Mouse (Mus musculus) kidney, postnatal 25 days (tissue): ENCODE data around the gene Mast3.
"Not testable (repeated sequence)": the region's sequence is repeated elsewhere in the genome, so short reads cannot be mapped to it uniquely, and the experiment has no call there.

Source experiments
- DNase-seq, 2 experiments: peaks; one replicate each; pipeline ENCODE4 v3.0.0; 2021; ENCODE audit warnings: mixed read lengths in 2 of 2

Mast3 gene

GRCm38 (mm10) chr8:70833520-70833919 is 28.7 kb upstream of the Mast3 start:
- peak; percentile 61 to 85 for DNase-seq

- peak; percentile 52 to 72 for DNase-seq
These were observed 28.2 kb upstream of the Mast3 start for GRCm38 (mm10) chr8:70833018-70833482.

DNA sequence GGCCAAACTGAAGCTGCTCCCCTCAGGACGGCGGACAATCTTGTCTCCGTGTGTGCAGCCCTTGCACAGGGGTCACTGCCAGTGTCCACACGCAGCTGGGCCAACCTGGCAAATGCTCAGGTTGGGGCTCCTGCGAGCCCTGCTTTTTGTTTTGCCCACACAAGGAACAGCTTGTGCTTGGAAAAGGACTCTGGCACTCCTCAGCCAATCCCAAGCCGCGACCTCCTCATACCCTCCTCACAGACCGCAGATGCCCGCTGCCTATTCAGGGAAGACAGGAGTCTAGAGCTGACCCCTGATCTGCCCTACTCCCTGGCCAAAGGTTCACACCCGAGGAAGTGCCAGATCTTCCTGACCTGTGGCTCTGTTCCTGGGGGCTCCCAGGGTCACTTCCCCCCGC is 27.5 kb upstream of the Mast3 start:
- DNase-seq, result peak in 1 of 2 experiments; percentile 55

GRCm38 (mm10) chr8:70831517-70831916 is 26.7 kb upstream of the Mast3 start:
- no peak for DNase-seq

DNA sequence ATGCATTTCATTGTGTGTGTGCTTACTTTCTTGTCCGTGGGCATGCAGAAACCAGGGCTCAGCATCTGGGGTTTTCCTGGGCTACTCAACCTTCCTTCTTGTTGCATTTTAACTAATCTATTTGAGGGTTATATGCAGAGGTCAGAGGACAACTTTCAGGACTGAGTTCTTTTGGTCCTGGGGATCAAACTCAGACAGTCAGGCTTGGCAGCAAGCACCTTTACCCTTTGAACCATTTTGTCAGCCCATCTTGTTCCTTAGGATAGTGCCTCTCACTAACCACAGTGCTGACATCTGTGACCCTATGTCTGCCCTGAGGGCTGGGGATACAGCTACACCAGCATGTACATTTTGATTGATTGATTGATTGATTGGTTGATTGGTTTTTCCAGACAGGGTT is 22.9 kb upstream of the Mast3 start:
- DNase-seq, result no peak

DNA sequence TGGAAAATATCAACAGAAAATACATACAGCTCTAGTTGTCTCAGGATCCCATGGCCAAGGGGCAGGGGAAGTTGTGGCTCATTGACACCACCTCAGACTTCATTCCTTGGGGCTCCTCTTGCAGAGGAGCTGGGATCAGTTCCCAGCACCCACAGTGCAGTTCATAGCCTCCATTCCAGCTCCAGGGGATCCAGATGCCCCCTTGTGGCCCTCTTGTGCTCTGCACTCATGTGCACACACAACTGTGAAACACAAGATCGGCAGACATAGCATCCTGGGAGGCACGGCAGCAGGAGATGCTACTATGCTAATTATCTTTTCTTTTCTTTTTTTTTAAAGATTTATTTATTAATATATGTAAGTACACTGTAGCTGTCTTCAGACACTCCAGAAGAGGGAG is 22.2 kb upstream of the Mast3 start:
- no peak for DNase-seq

DNA sequence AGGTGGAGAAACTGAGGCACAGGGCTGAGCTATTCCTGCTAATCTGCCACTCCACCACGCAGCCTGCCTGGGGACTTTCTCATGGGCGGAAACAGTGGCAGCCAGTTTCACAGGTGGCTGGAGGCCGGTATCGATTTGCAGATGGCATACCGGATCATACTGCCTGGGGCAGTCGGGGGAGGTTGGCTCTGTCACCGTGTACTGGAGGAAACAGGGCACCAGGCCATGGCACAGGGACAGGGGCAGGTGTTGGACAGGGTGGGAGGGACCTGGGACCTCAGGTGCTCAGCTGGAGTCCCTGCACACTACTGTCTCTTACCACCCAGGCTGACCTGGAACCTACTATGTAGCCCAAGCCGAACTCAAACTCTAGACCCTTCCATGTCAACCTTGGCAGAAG is 21.0 kb upstream of the Mast3 start:
- DNase-seq, result peak in 1 of 2 experiments; percentile 63

DNA sequence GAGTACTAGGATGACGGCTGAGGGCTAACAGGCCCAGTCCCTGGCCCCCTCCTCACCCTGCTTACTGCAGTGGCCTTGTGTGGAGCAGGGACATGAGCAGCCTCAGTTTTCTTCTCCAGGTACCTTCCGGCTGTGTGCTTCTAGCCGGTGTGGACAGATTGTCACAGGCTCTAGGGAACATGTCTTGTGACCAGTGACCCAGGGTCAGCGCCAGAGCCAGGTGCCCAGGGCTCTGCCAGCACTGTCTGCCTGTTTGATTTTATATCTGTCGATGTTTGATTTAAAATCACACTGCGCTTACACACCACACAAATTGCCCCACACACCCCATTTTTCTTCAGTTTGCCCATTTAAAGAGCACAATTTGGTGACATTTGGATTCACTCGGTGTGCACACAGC is 18.9 kb upstream of the Mast3 start:
- no peak for DNase-seq

DNA sequence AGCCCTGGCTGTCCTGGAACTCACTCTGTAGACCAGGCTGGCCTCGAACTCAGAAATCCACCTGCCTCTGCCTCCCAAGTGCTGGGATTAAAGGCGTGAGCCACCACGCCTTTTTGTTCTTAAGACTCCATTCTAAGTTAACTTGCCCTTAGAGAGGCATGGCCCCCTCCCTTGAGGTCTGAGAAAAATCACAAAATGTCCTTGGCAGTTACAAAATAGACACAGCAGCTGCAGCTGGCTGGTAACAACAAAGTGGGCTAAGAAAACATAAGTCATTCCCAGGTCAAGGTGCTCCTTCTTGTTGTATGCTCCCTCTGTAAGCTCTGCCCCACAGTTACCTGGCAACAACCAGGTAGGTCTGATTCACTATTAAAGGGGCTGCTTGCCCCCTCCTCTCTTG is 17.7 kb upstream of the Mast3 start:
- not testable (repeated sequence) for DNase-seq

GRCm38 (mm10) chr8:70821992-70822391 is 17.1 kb upstream of the Mast3 start:
- no peak for DNase-seq

GRCm38 (mm10) chr8:70821399-70821962 is 16.6 kb upstream of the Mast3 start:
- DNase-seq, result peak; percentile 71 to 73

DNA sequence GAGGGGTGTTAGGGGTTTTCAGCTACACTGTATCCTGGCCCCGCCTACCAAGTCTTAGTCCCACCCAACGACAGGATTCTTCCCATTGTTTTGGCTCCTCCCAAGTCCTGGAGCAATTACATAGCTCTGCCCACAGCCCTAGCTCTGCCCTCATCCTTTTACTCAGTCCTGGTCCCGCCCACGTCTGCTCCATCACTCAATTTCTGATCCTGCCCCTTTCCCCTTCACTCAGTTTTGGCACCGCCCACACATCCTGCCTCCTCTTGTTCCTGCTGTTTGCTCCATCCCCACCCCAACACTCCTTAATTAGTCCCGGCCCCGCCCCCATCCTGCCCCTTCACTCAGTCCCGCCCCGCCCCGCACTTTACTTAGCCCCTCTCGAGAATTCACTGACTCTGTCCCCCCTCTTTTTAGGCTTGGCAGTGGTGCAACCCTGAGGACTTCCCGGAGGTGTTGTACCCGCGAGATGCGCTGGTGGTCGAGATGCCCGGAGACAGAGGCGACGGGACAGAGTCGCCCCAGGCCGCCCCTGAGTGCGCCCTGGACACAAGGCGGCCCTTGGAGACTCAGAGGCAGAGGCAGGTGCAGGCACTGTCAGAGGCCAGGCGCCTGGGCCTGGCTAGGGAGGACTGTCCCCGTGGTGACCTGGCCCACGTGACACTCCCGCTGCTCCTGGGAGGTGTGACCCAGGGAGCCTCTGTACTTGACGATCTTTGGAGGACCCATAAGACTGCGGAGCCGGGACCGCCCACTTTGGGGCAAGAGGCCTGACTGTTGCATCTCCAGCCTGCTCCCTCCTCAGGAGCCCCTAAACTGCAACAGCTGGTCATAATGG is 15.5 kb upstream of the Mast3 start:
- peak; percentile 82 to 89 for DNase-seq

DNA sequence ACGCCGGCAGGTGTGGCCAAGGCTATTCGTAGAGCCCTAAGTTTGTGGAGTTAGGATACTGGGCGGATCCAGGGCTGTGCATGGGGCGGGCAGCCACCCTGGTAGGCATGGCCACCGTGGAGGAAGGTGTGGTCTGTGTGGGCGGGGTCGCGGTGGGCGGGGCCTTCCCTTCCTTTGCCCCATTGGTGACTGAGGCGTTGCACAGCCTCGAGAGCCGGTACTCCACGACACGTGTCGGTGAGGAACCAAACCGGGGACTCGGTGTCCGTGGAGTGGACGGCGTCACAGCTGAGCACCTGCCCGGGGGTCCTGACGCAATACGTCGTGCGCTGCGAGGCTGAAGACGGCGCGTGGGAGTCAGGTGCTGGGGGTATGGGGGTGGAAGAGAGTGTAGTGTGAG is 11.8 kb upstream of the Mast3 start:
- peak; percentile 58 to 76 for DNase-seq

DNA sequence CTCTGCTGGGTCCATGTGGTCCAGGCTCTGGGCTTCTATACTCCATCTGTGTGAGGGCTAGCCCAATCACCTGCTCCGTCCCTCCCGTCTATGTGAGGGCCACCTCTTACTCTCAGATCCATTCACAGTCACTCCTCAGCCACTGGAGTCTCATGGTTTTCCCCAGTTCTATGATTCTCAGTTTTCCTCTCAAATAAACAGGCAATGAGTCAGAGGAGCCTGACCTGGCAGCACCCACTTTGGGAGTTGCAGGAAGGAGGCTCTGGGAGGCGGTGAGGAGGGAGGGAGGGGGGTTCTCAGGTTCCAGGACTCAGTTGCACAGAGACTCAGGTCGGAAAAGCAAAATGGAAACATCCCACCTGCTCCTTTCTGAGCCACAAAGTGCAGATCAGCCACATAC is 8.0 kb upstream of the Mast3 start:
- DNase-seq, result no peak

DNA sequence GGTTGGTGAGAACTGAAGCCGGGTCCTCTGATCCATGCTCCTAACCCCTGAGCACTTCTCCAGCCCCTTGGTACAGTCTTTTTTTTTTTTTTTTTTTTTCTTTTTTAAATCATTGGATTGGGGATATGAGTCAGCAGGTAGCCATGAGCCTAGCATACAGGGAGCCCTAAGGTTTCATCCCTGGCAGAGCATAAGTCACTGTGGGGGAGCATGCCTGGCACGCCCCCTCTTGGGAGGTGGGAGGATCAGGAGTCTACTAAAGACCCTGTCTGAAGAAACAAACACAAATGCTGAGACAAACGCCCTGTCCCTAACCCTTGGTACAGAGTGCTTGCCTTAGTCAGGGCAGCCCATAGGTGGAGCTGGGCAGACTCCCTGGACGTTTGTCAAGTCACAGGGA is 7.2 kb upstream of the Mast3 start:
- no peak for DNase-seq

- DNase-seq, result no peak
These were observed 6.3 kb upstream of the Mast3 start for GRCm38 (mm10) chr8:70810962-70811680.

- no peak for DNase-seq
These were observed 4.3 kb upstream of the Mast3 start for GRCm38 (mm10) chr8:70808955-70809701.

- no peak for DNase-seq
These were observed 3.4 kb upstream of the Mast3 start, which contains the start of gene Il12rb1 for GRCm38 (mm10) chr8:70808239-70808638. Il12rb1 (plus strand) TSS chr8:70808449.

- no peak for DNase-seq
These were observed 2.5 kb upstream of the Mast3 start for GRCm38 (mm10) chr8:70807304-70807703.

DNA sequence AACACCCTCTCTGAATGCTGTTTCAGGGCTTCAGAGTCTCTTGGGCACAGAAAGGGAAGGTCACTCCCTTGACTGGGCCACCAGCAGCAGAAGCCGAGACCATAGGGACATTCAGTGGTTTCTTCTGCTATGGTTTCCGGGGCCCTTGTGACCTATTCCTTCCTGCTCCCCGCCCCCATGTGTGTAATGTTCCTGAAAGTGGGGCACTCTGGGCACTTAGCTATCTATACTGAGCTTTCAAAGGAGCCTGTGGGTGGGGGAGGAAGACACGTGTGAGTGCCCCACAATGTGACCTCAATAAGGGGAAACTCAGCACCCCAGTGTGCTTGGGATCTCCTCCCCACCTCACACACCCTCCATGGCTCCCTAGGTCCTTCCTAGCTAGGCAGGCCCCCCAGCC is 1.7 kb upstream of the Mast3 start:
- DNase-seq, result no peak

DNA sequence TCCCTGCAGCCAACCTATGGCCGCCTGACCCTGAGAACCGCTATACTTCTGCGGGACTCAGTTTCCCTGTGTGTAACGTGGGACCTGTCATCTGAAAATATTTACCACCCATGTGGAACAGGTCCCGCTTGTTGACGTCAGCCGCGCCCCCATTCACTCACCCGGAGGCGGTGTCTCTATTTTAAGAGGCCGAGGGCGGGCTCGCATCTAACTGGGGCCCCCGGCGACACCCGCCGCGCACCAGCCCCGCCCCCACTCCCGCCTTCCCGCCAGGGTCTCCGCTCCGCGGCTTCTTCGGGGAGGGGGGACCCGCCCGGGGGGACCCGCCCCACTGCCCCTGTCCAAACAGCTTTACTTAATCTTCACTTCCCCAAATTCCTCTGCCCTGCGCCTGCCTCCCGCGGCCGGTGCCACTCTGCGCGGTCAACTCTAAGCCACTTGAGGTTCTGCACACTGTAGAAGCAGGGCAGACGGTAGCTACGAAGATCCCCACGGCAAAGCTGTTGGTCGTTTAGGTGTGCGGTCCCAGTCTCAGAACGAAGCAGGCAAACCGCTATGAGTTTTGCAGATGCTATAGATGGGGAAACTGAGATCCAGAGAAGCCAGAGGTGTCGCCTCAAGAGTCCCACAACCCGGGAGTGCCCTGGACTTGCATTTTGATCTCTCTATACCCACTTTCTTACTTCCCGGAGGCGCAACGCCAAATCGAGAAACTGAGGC is 933 bp downstream of the Mast3 start:
- peak in 1 of 2 experiments; percentile 27 for DNase-seq
